Mouse (Mus musculus): Measurements from ENCODE around the gene Rita1. TPM values are rescaled to one million over a fixed set of nuclear protein-coding genes. Genes with fewer than 3 reads are reported as not detected.

Rita1 gene
- polyA plus RNA-seq, 1 experiment from 2014 or later: 12.8 TPM

- ATAC-seq: peak; percentile 51
- H3K36me3 ChIP-seq (ENCODE audit: control insufficient read depth, insufficient read depth, low read length): peaks cover 14% of the 10 kb centered on the region
- no peak overlapping the region for H3K4me2 ChIP-seq (ENCODE audit: low read depth, low read length)
- no peaks in the 10 kb centered on the region for H3K9me3 ChIP-seq (ENCODE audit: control insufficient read depth, low read length)
- H3K9ac ChIP-seq (ENCODE audit: low read depth, low read length): peak overlapping the region; percentile 45; the same call in 1 of the 2 replicates
- no peaks in the 10 kb centered on the region for H3K27me3 ChIP-seq (replicated peaks; ENCODE audit: control insufficient read depth, insufficient read depth, low read length)
- peaks cover 3% of the 10 kb centered on the region; the same call in 1 of the 2 replicates for H3K4me1 ChIP-seq (ENCODE audit: control insufficient read depth, insufficient read depth, low read length)
- WGBS: 74% methylated on average over 11 of the region's 11 CpGs
- no peak overlapping the region for H3K4me3 ChIP-seq (ENCODE audit: low read length)
- peak overlapping the region; percentile 45; the same call in 1 of the 2 replicates for H3K27ac ChIP-seq (ENCODE audit: low read length)
Measured at GRCm38 (mm10) chr5:120548236-120548850, 64.0 kb downstream of the Rita1 start.

Other genes with a start within 250 kb of the Rita1 start
- gene Lhx5, start 180.9 kb downstream of the Rita1 start, polyA plus RNA-seq (2015; fragmentation: Nextera tagmentation; extraction: Ambion mirVana): not detected in 2 replicates
- 19.9 and 20.2 TPM in 2 replicates for gene Sdsl, start 139.8 kb downstream of the Rita1 start, polyA plus RNA-seq (2015; fragmentation: Nextera tagmentation; extraction: Ambion mirVana)
- gene Sds, start 136.1 kb downstream of the Rita1 start, polyA plus RNA-seq (2015; fragmentation: Nextera tagmentation; extraction: Ambion mirVana): 0.18 and 0.37 TPM in 2 replicates
- gene Plbd2, start 109.0 kb downstream of the Rita1 start, polyA plus RNA-seq (2015; fragmentation: Nextera tagmentation; extraction: Ambion mirVana): 43.9 and 46.9 TPM in 2 replicates
- 6.9 and 7.6 TPM in 2 replicates for gene Slc8b1, start 101.4 kb downstream of the Rita1 start, polyA plus RNA-seq (2015; fragmentation: Nextera tagmentation; extraction: Ambion mirVana)
- gene Tpcn1, start 23.9 kb downstream of the Rita1 start, polyA plus RNA-seq (2015; fragmentation: Nextera tagmentation; extraction: Ambion mirVana): 21.4 and 23.9 TPM in 2 replicates
- gene Iqcd, start 23.6 kb downstream of the Rita1 start, polyA plus RNA-seq (2015; fragmentation: Nextera tagmentation; extraction: Ambion mirVana): 0.17 and 0.27 TPM in 2 replicates
- 50.8 and 51.4 TPM in 2 replicates for gene Ddx54, start 150 bp upstream of the Rita1 start, polyA plus RNA-seq (2015; fragmentation: Nextera tagmentation; extraction: Ambion mirVana)
- 0.24 TPM in 1 of 2 replicates, not detected in the other for gene Cfap73, start 21.6 kb upstream of the Rita1 start, polyA plus RNA-seq (2015; fragmentation: Nextera tagmentation; extraction: Ambion mirVana)
- 1.8 and 1.9 TPM in 2 replicates for gene Rasal1, start 36.2 kb upstream of the Rita1 start, polyA plus RNA-seq (2015; fragmentation: Nextera tagmentation; extraction: Ambion mirVana)
- 2.2 and 3.0 TPM in 2 replicates for gene Dtx1, start 99.3 kb upstream of the Rita1 start, polyA plus RNA-seq (2015; fragmentation: Nextera tagmentation; extraction: Ambion mirVana)
- gene Oas2, start 137.3 kb upstream of the Rita1 start, polyA plus RNA-seq (2015; fragmentation: Nextera tagmentation; extraction: Ambion mirVana): 0.23 and 0.29 TPM in 2 replicates
- gene Oas3, start 165.1 kb upstream of the Rita1 start, polyA plus RNA-seq (2015; fragmentation: Nextera tagmentation; extraction: Ambion mirVana): 0.18 and 0.20 TPM in 2 replicates
- not detected in 2 replicates for gene Oas1e, start 182.9 kb upstream of the Rita1 start, polyA plus RNA-seq (2015; fragmentation: Nextera tagmentation; extraction: Ambion mirVana)
- gene Oas1c, start 199.9 kb upstream of the Rita1 start, polyA plus RNA-seq (2015; fragmentation: Nextera tagmentation; extraction: Ambion mirVana): 0.58 and 1.1 TPM in 2 replicates
- 0.20 TPM in 1 of 2 replicates, not detected in the other for gene Oas1f, start 234.8 kb upstream of the Rita1 start, polyA plus RNA-seq (2015; fragmentation: Nextera tagmentation; extraction: Ambion mirVana)
- not detected in 2 replicates for gene Oas1h, start 248.8 kb upstream of the Rita1 start, polyA plus RNA-seq (2015; fragmentation: Nextera tagmentation; extraction: Ambion mirVana)

All from intestine, embryonic 16.5 days (tissue).